Mouse (Mus musculus): Measurements from ENCODE around the gene Calcoco2.

- TF ChIP-seq POLR2A (IDR thresholded peaks at IDR 0.05; ENCODE audit: extremely low read depth, insufficient read depth, low read length): no peak
- no peak for TF ChIP-seq CTCF (IDR thresholded peaks at IDR 0.05; ENCODE audit: extremely low read depth, insufficient read depth, low read length)
These were observed 23.8 kb downstream of the Calcoco2 start for GRCm38 (mm10) chr11:96087981-96088380.

All from cortical plate, adult 2 months (tissue).